Mouse (Mus musculus) telencephalon, adult 2 months (tissue): Measurements from ENCODE around the gene Selenoo.

Source experiments
- DNase-seq: peaks from one replicate; pipeline ENCODE4 v3.0.0-alpha.2; 2011; ENCODE audit warnings: low read depth, low spot score

Gene Selenoo

GRCm38 (mm10) chr15:89088607-89089247, at the start of gene Selenoo:
Gene Selenoo, plus strand, starts transcription at chr15:89089084.
- peak; percentile 93 for DNase-seq

GRCm38 (mm10) chr15:89044381-89044780, 44.5 kb upstream of the Selenoo start:
- DNase-seq, result no peak

- DNase-seq, result no peak
Observed at GRCm38 (mm10) chr15:89046356-89046755, 42.5 kb upstream of the Selenoo start.

- DNase-seq, result no peak
Observed at GRCm38 (mm10) chr15:89054666-89055065, 34.2 kb upstream of the Selenoo start.

- DNase-seq, result no peak
Observed at GRCm38 (mm10) chr15:89058736-89059135, 30.1 kb upstream of the Selenoo start.

- DNase-seq, result no peak
Observed at GRCm38 (mm10) chr15:89059161-89059931, 29.5 kb upstream of the Selenoo start, which contains the start of gene Panx2. Gene Panx2, plus strand, starts transcription at chr15:89059734.

GRCm38 (mm10) chr15:89060032-89060681, 28.7 kb upstream of the Selenoo start:
- DNase-seq, result no peak

GRCm38 (mm10) chr15:89060811-89061460, 27.9 kb upstream of the Selenoo start:
- DNase-seq, result no peak

GRCm38 (mm10) chr15:89061761-89062517, 26.9 kb upstream of the Selenoo start:
- no peak for DNase-seq

- DNase-seq, result no peak
Observed at GRCm38 (mm10) chr15:89062518-89062910, 26.4 kb upstream of the Selenoo start.

- no peak for DNase-seq
Observed at GRCm38 (mm10) chr15:89063001-89063400, 25.9 kb upstream of the Selenoo start.

- DNase-seq, result peak; percentile 85
Observed at GRCm38 (mm10) chr15:89063536-89063935, 25.3 kb upstream of the Selenoo start.

- no peak for DNase-seq
Observed at GRCm38 (mm10) chr15:89064891-89065290, 24.0 kb upstream of the Selenoo start.

- no peak for DNase-seq
Observed at GRCm38 (mm10) chr15:89067609-89068008, 21.3 kb upstream of the Selenoo start.

GRCm38 (mm10) chr15:89068226-89068625, 20.7 kb upstream of the Selenoo start:
- DNase-seq, result no peak

GRCm38 (mm10) chr15:89069336-89069840, 19.5 kb upstream of the Selenoo start:
- no peak for DNase-seq

GRCm38 (mm10) chr15:89070606-89071005, 18.3 kb upstream of the Selenoo start:
- DNase-seq, result no peak

GRCm38 (mm10) chr15:89073993-89074603, 14.8 kb upstream of the Selenoo start:
- DNase-seq, result no peak

- DNase-seq, result no peak
Observed at GRCm38 (mm10) chr15:89074613-89075477, 14.0 kb upstream of the Selenoo start, which contains the start of gene Trabd. Gene Trabd, plus strand, starts transcription at chr15:89075124.
